Mouse (Mus musculus): ENCODE measurements around the gene Col2a1. TPM values are rescaled to one million over a fixed set of nuclear protein-coding genes. Genes with fewer than 3 reads are reported as not detected.

The Col2a1 gene
- total RNA-seq, 2 experiments from 2014 or later, result 0.19 to 0.37 TPM

DNA sequence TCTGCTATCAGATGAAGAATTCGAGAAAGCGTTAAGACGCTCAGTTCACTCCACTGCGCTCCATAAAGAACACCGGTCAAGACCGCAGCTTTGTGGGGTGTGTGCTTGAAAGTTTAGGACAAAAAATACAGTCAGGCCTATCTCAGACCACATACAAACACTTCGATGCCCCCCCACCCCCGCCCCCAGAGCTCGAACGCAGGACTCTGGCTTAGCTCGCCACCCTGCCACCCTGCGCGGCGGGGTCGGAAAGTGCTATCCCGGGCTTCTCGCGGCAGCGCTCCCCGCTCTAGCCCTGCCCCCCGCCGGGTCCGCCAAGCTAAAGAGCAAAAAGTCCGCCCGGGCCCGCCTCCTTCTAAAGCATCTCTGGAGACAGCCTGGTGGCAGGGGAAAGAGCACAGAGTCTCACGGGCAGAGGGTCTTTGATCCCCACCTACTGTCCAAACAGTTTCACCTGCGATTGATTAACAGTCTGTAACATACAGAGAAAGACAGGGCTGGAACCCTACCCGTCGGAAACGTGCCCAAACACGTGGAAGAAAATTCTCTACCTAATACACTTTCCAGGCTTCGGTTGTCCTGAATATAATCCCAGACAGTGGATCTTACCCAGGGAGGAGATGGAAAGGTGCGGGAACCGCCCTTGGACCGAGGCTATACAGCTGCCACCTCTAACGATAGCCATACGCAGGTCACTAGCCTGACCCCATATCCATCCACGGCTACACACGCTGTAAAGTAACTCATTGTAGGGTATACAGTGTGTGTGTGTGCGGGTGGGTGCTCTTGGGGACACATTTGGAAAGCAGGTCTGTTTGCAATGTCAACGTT lies 1.3 kb downstream of the Col2a1 start:
- DNase-seq (ENCODE audit: low spot score), result no peak

GRCm38 (mm10) chr15:98002113-98002990 lies 2.1 kb downstream of the Col2a1 start:
- DNase-seq (ENCODE audit: low spot score), result no peak

- no peak for DNase-seq (ENCODE audit: low spot score)
Observed at GRCm38 (mm10) chr15:98001321-98002112, 3.0 kb downstream of the Col2a1 start.

- no peak for DNase-seq (ENCODE audit: low spot score)
Observed at GRCm38 (mm10) chr15:97999991-98000390, 4.5 kb downstream of the Col2a1 start.

DNA sequence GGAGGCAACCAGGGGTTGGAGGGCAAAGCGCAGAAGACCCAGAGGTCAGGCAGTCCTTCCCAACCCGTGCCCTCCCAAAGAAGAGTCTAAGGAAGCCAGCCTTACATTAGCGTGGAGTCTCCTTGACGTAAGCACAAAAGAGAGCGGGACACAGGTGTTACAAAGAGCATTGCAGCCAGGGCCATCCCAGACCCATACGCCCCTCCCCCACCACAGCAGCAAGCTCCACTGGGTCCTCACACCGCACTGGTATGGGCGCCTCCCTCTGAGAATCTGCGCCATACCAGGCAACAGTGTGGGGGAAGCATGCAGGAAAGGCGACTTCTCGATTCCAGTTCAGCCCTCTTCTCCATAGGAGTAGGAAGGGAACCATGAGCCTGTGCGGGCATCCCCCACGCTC lies 4.9 kb downstream of the Col2a1 start:
- DNase-seq (ENCODE audit: low spot score), result no peak

GRCm38 (mm10) chr15:97996716-97997256 lies 7.7 kb downstream of the Col2a1 start:
- no peak for DNase-seq (ENCODE audit: low spot score)

- DNase-seq (ENCODE audit: low spot score), result peak; percentile 79
Observed at GRCm38 (mm10) chr15:97992712-97993286, 11.7 kb downstream of the Col2a1 start.

DNA sequence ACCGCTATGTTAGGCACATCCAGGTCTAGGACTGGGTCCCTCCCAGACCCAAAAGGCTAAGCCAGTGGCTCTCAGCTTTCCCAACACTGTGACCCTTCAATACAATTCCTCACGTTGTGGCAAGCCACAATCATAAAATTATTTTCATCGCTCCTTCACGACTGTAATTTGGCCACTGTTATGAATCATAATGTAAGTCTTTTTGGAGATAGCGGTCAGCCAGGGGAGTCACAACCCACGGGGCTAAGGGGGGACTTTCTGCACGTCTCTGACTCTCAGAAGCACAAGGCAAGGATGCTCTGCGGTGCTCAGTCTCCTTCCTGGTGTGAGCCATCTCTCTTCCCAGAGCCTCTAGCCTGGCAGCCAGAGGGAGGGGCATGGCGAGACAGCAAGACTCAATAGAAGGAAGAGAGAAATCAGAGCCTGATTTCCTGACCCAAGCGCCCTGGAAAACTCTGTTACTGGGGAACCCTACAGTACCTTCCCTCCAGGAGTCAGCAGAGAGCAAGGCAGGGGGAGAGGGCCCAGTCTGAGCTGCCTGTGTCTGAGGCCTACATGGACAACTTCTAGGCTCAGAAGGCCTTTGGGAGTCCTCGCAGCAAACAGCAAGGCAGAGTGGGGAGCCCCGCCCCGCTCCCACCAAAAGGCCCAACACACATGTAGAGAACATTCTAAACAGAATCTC lies 12.3 kb downstream of the Col2a1 start:
- DNase-seq (ENCODE audit: low spot score), result no peak

GRCm38 (mm10) chr15:97991285-97991895 lies 13.1 kb downstream of the Col2a1 start:
- DNase-seq (ENCODE audit: low spot score), result no peak

DNA sequence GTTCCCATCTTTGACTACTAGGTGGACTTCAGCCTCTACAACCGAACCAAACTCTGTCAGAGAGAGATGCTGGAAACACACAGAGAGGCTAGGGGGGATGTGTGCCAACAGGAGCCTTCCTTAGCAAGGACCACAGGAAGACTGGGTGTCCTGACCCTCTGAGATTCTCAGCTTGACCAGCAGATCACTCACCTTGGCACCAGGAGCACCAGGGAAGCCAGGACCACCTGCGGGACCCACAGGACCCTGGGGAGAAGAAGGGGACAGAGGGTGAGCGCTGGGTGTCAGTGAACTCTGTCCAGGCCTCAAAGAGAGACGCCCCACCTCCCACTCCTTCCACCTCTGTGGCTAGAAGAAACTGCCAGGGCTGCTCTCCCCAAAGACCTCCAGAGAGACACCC lies 13.8 kb downstream of the Col2a1 start:
- DNase-seq (ENCODE audit: low spot score), result no peak

DNA sequence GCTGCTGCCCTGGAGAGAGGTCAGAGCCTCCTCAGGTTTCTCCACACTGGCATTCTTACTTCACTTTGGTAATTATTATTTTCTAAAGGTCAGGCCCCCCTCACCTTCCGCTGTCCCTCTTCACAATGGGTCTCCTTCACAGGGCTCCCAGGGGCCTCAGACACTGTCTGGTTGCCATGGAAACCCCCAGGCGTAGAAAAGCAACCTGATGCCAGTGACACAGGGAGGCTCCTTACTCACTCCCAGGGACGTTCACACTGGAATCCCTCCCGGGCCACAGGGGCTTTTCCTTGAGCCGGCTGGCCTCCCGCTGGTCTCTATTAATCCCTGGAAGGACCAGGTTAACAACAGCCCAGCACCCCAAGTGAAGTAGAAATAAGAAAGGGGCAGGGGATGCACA lies 14.4 kb downstream of the Col2a1 start:
- DNase-seq (ENCODE audit: low spot score), result no peak

DNA sequence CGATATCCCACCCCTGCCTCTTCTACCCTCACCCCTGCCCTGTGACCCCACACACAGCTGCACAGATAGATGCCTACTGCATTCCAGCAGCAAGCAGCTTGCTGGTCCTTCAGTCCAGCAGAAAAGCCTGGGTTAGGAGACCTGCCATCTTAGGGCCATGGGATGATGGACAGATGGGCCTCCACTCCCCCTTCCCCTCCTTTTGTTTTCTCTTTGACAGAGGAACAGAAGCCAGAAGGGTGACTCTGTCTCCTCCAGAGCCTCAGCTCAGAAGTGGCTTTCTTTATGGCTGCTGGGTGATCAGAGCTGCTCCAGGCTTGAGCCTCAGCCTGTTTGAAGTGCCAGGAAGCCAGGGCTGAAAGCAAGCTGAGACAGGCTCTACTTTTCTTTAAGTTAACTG lies 15.0 kb downstream of the Col2a1 start:
- no peak for DNase-seq (ENCODE audit: low spot score)

GRCm38 (mm10) chr15:97981560-97981959 lies 22.9 kb downstream of the Col2a1 start:
- DNase-seq (ENCODE audit: low spot score), result no peak

GRCm38 (mm10) chr15:97973248-97974005 lies 31.1 kb downstream of the Col2a1 start:
- DNase-seq (ENCODE audit: low spot score), result no peak

- DNase-seq (ENCODE audit: low spot score), result no peak
Observed at GRCm38 (mm10) chr15:97972580-97972979, 31.9 kb downstream of the Col2a1 start.

- DNase-seq (ENCODE audit: low spot score), result no peak
Observed at GRCm38 (mm10) chr15:97970299-97970698, 34.2 kb downstream of the Col2a1 start.

GRCm38 (mm10) chr15:97965311-97966045 lies 39.0 kb downstream of the Col2a1 start:
- no peak for DNase-seq (ENCODE audit: low spot score)

GRCm38 (mm10) chr15:97964836-97965187 lies 39.7 kb downstream of the Col2a1 start:
- no peak for DNase-seq (ENCODE audit: low spot score)

Measured in gastrocnemius, adult 18-20 months (tissue).